Mouse (Mus musculus): ENCODE results near the gene Clcn2. TPM values are rescaled to one million over a fixed set of nuclear protein-coding genes. Genes with fewer than 3 reads are reported as not detected.

Clcn2 gene
- polyA plus RNA-seq, 2 experiments, result 5.6 to 16.7 TPM

- no peak for TF ChIP-seq CTCF (IDR thresholded peaks at IDR 0.05; ENCODE audit: low read depth)
- TF ChIP-seq EP300 (IDR thresholded peaks at IDR 0.05; ENCODE audit: low read depth), result no peak
- WGBS (ENCODE audit: insufficient replicate concordance), result 73% methylated on average over 7 of the region's 7 CpGs
- Histone ChIP-seq H3K4me2 (ENCODE audit: low read depth) (no peak overlapping the region), H3K27me3 (ENCODE audit: control insufficient read depth, insufficient read depth, low read length) (peaks cover 6% of the 10 kb centered on the region), H3K9ac (replicated peaks) (no peak overlapping the region), H3K9me3 (ENCODE audit: control insufficient read depth, low read length) (no peaks in the 10 kb centered on the region), H3K36me3 (replicated peaks; ENCODE audit: control insufficient read depth, insufficient read depth, low read depth) (no peaks in the 10 kb centered on the region), H3K4me1 (replicated peaks; ENCODE audit: control insufficient read depth in 2 of 2, insufficient read depth in 2 of 2, low read length in 1 of 2) (peaks cover 45 to 46% of the 10 kb centered on the region in 2 experiments), H3K4me3 (ENCODE audit: insufficient read depth in 1 of 2, low read depth in 2 of 2, low read length in 2 of 2) (no peak overlapping the region), H3K27ac (no peak overlapping the region)
- no peak for ATAC-seq (ENCODE audit: insufficient read depth)
- no peak for DNase-seq (ENCODE audit: low read depth in 3 of 3, low spot score in 3 of 3)
Measured at GRCm38 (mm10) chr16:20701316-20701715, 16.2 kb downstream of the Clcn2 start.

GRCm38 (mm10) chr16:20700036-20700435 is 17.5 kb downstream of the Clcn2 start:
- Histone ChIP-seq H3K9me3 (ENCODE audit: control insufficient read depth, low read length) (no peaks in the 10 kb centered on the region), H3K27me3 (ENCODE audit: control insufficient read depth, insufficient read depth, low read length) (peaks cover 19% of the 10 kb centered on the region), H3K27ac (no peak overlapping the region), H3K9ac (replicated peaks) (no peak overlapping the region), H3K4me3 (ENCODE audit: insufficient read depth in 1 of 2, low read depth in 2 of 2, low read length in 2 of 2) (no peak overlapping the region), H3K4me2 (ENCODE audit: low read depth) (no peak overlapping the region), H3K36me3 (replicated peaks; ENCODE audit: control insufficient read depth, insufficient read depth, low read depth) (no peaks in the 10 kb centered on the region), H3K4me1 (replicated peaks; ENCODE audit: control insufficient read depth in 2 of 2, insufficient read depth in 2 of 2, low read length in 1 of 2) (peaks cover 33 to 34% of the 10 kb centered on the region in 2 experiments)
- TF ChIP-seq EP300 (IDR thresholded peaks at IDR 0.05; ENCODE audit: low read depth) (no peak), CTCF (IDR thresholded peaks at IDR 0.05; ENCODE audit: low read depth) (no peak)
- no peak for DNase-seq (ENCODE audit: low read depth in 3 of 3, low spot score in 3 of 3)
- no peak for ATAC-seq (ENCODE audit: insufficient read depth)
- 64% methylated on average over 5 of the region's 5 CpGs for WGBS (ENCODE audit: insufficient replicate concordance)

- TF ChIP-seq EP300 (IDR thresholded peaks at IDR 0.05; ENCODE audit: low read depth), result no peak
- TF ChIP-seq CTCF (IDR thresholded peaks at IDR 0.05; ENCODE audit: low read depth), result no peak
- H3K36me3 ChIP-seq (replicated peaks; ENCODE audit: control insufficient read depth, insufficient read depth, low read depth), result no peaks in the 10 kb centered on the region
- no peaks in the 10 kb centered on the region for H3K9me3 ChIP-seq (ENCODE audit: control insufficient read depth, low read length)
- no peak overlapping the region for H3K9ac ChIP-seq (replicated peaks)
- no peak for ATAC-seq (ENCODE audit: insufficient read depth)
- H3K4me1 ChIP-seq (replicated peaks; ENCODE audit: control insufficient read depth in 2 of 2, insufficient read depth in 2 of 2, low read length in 1 of 2), result peaks cover 26 to 27% of the 10 kb centered on the region in 2 experiments
- H3K27me3 ChIP-seq (ENCODE audit: control insufficient read depth, insufficient read depth, low read length), result peaks cover 27% of the 10 kb centered on the region
- no peak overlapping the region for H3K4me2 ChIP-seq (ENCODE audit: low read depth)
- 62% methylated on average over 5 of the region's 5 CpGs for WGBS (ENCODE audit: insufficient replicate concordance)
- no peak for DNase-seq (ENCODE audit: low read depth in 3 of 3, low spot score in 3 of 3)
- H3K4me3 ChIP-seq (ENCODE audit: insufficient read depth in 1 of 2, low read depth in 2 of 2, low read length in 2 of 2), result no peak overlapping the region
- no peak overlapping the region for H3K27ac ChIP-seq
Measured at GRCm38 (mm10) chr16:20699266-20699665, 18.3 kb downstream of the Clcn2 start.

- no peak for DNase-seq (ENCODE audit: low read depth in 3 of 3, low spot score in 3 of 3)
- Histone ChIP-seq H3K4me3 (ENCODE audit: insufficient read depth in 1 of 2, low read depth in 2 of 2, low read length in 2 of 2) (peak overlapping the region; percentile 10 to 34; a peak in 3 of 4 replicates), H3K4me2 (ENCODE audit: low read depth) (peak overlapping the region; percentile 58), H3K4me1 (replicated peaks; ENCODE audit: control insufficient read depth in 2 of 2, insufficient read depth in 2 of 2, low read length in 1 of 2) (peaks cover 2 to 3% of the 10 kb centered on the region in 2 experiments; a peak in 3 of 4 replicates), H3K27ac (no peak overlapping the region), H3K27me3 (ENCODE audit: control insufficient read depth, insufficient read depth, low read length) (peaks cover 31% of the 10 kb centered on the region), H3K36me3 (replicated peaks; ENCODE audit: control insufficient read depth, insufficient read depth, low read depth) (peaks cover 7% of the 10 kb centered on the region), H3K9me3 (ENCODE audit: control insufficient read depth, low read length) (no peaks in the 10 kb centered on the region), H3K9ac (replicated peaks) (peak overlapping the region; percentile 18; the same call in 1 of the 2 replicates)
- no peak for ATAC-seq (ENCODE audit: insufficient read depth)
- WGBS (ENCODE audit: insufficient replicate concordance), result 5% methylated on average over 46 of the region's 46 CpGs
- TF ChIP-seq CTCF (IDR thresholded peaks at IDR 0.05; ENCODE audit: low read depth) (no peak), EP300 (IDR thresholded peaks at IDR 0.05; ENCODE audit: low read depth) (no peak)
Measured at GRCm38 (mm10) chr16:20695622-20696323, 21.8 kb downstream of the Clcn2 start.

GRCm38 (mm10) chr16:20694781-20695180 is 22.8 kb downstream of the Clcn2 start:
- Histone ChIP-seq H3K4me1 (replicated peaks; ENCODE audit: control insufficient read depth in 2 of 2, insufficient read depth in 2 of 2, low read length in 1 of 2) (peaks cover 3 to 4% of the 10 kb centered on the region in 2 experiments), H3K36me3 (replicated peaks; ENCODE audit: control insufficient read depth, insufficient read depth, low read depth) (peaks cover 16% of the 10 kb centered on the region), H3K9ac (replicated peaks) (no peak overlapping the region), H3K27me3 (ENCODE audit: control insufficient read depth, insufficient read depth, low read length) (peaks cover 31% of the 10 kb centered on the region), H3K4me3 (ENCODE audit: insufficient read depth in 1 of 2, low read depth in 2 of 2, low read length in 2 of 2) (no peak overlapping the region), H3K27ac (no peak overlapping the region), H3K4me2 (ENCODE audit: low read depth) (no peak overlapping the region), H3K9me3 (ENCODE audit: control insufficient read depth, low read length) (no peaks in the 10 kb centered on the region)
- DNase-seq (ENCODE audit: low read depth in 3 of 3, low spot score in 3 of 3), result no peak
- ATAC-seq (ENCODE audit: insufficient read depth), result no peak
- 60% methylated on average over 8 of the region's 8 CpGs for WGBS (ENCODE audit: insufficient replicate concordance)
- no peak for TF ChIP-seq EP300 (IDR thresholded peaks at IDR 0.05; ENCODE audit: low read depth)
- TF ChIP-seq CTCF (IDR thresholded peaks at IDR 0.05; ENCODE audit: low read depth), result no peak
